Mouse (Mus musculus) layer of hippocampus, adult 6 months (tissue): Measurements from ENCODE around the gene Igf2bp2. TPM values are rescaled to one million over a fixed set of nuclear protein-coding genes. Genes with fewer than 3 reads are reported as not detected.

Experiments
- long read RNA-seq, 2 experiments: library from polyadenylated mRNA; unstranded; transcript quantifications; one replicate each; pipeline ENCODE4 v2.0.0; 2019 to 2020
- polyA plus RNA-seq: library from polyadenylated mRNA; unstranded; fragments of <200 nt; fragmentation: Nextera tagmentation; gene quantifications from 2 replicates; pipeline ENCODE4 v1.2.3, GENCODE M21; 2021

Gene Igf2bp2
- polyA plus RNA-seq: 0.18 and 0.26 TPM in 2 replicates
- long read RNA-seq, experiment 1: 0 reads
- long read RNA-seq, experiment 2: 0 reads

DNA sequence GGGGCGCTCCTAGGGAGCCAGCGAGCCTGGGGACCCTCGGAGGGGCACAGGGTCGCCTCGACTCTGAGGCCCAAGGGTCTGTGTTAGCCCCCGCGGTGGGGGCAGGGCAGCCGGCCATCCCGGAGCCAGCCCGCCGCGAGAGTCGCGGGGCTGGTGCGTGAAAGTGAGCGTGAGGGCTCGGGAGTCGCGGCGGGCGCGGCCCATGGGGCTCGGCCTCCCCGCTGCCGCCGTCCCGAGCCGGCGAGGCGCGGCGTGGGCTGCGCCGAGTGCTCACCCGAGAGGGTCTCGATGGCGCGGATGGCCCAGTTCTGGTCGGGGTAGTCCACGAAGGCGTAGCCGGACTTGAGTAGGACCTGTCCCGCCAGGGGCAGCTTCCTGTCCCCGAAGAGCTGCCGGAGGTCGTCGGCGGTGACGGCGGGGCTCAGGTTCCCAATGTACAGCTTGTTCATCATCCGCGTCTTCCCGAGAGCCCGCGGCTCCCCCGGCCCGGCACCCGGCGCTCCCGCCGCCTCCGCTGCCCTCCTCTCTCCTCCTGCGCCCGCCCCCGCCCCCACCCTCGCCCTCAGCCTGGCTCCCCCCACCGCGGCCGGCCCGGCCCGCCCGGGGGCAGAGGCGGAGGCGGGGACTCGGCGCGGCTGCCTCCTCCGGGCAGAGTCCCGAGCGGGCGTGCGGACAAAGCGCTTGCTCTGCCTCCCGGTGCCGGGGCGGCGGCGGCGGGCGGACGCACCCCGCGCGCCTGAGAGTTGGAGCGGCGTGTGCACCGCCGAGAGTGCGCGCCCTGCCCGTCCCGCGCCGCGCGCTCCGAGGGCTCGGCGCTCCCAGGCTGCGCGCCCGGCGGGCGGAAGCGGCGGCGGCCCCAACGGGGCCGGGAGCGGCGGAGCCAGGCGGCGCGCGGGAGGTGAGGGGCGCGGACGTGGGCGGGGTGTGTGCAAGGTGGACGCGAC lies at the start of gene Igf2bp2:
Igf2bp2 (minus strand) TSS at position 788 of the 944 bp plus-strand sequence.

DNA sequence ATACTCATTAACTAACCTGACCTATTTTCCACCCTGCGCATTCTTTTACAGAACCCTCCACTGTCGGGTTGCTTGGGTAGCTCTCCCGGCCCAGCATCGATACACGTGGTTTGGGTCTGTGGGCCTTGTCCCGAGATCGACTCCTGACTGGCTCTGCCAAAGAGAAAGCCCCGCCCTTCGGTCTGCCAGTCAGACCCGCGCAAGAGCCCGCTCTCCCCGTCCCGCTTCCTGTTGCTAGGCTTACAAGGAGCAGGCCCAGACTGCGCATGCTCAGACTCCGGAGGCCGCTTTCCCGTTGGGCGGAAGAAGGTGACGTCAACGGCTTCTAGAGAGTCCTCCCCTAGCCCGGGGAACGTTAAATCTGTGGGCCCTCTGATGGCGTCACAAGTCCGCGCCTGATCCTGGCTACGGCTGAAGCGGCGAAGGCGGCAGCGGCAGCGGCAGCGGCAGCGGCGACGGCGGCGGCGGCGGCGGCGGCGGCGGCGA lies 154.0 kb downstream of the Igf2bp2 start, which contains the start of gene Senp2:
Senp2 (plus strand) TSS at position 386 of the 486 bp plus-strand sequence.

Other genes starting within 250 kb of the Igf2bp2 start
- 19.8 and 23.3 TPM in 2 replicates for gene Tmem41a, start 215.7 kb downstream of the Igf2bp2 start, polyA plus RNA-seq
- 0.87 and 1.6 TPM in 2 replicates for gene Liph, start 167.6 kb downstream of the Igf2bp2 start, polyA plus RNA-seq
- gene Senp2, start 153.8 kb downstream of the Igf2bp2 start, polyA plus RNA-seq: 22.6 and 23.3 TPM in 2 replicates
- 31.7 and 38.5 TPM in 2 replicates for gene Tra2b, start 102.7 kb upstream of the Igf2bp2 start, polyA plus RNA-seq